Mouse (Mus musculus) frontal cortex, adult (tissue): ENCODE data around the gene Cdk14.
"Not testable (repeated sequence)": the region's sequence is repeated elsewhere in the genome, so short reads cannot be mapped to it uniquely, and the experiment has no call there.

Source experiments
- ATAC-seq: cut with Nextera tagmentation; 2 replicates; pipeline ENCODE4 v1.9.2; 2017; ENCODE audit warnings: mild to moderate bottlenecking, moderate library complexity, mixed read lengths; ENCODE audit not compliant: low TSS enrichment

Cdk14 gene

DNA sequence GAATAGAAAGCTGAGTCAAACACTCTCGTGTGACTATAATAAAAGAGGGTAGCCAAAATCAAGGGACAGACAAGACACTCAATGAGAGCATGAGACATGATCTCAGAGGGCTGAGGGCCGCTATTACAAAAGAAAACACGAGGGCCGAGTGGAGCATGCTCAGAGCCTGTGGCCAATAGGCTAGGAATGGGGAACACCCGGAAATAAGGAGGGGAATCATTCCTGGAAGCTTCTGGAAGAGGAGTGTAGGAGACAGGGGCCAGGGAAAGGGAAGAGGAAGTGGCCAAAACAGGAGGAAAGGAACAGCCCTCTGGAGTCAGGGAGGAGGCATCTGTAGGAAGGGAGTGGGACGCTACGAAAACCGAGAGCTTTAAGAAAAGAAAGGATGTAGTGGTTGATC is 52.6 kb downstream of the Cdk14 start:
- ATAC-seq = no peak

- ATAC-seq = no peak
Measured at GRCm38 (mm10) chr5:5365285-5366076, 54.6 kb downstream of the Cdk14 start.

DNA sequence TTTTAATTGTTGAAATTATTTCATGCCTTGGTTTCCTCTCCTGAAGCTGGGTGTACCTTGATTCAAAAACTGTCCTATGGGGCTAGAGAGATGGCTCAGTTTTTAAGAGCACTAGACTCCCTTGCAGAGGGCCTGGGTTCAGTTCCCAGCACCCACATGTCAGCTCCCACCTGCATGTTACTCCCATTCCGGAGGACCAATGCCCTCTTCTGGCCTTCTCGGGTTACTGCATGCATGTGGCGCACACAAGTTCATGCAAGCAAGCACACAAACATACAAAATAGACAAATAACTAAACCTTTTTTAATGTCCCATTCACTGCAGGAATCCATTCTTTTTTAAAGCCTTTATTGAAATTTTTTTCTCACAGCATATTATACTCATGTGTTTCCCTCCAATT is 58.4 kb downstream of the Cdk14 start:
- ATAC-seq = no peak

DNA sequence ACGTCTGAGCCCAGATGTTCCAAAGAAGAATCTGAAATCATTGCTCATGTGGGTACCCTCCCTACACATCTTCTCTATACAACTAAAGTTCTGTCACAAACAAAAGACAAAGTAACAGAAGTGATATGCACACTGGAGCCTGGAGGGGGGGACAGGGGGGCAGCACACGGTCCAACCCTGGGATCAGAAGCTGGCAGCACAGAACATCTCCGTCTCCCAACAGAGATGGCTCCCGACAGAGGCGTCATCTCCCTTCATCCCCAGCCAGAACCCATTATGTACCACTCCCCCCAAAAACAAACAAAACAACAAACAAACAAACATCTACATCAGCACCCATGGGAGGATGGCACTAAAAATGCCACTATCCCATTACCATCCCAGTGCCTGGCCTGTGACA is 59.8 kb downstream of the Cdk14 start:
- no peak for ATAC-seq

DNA sequence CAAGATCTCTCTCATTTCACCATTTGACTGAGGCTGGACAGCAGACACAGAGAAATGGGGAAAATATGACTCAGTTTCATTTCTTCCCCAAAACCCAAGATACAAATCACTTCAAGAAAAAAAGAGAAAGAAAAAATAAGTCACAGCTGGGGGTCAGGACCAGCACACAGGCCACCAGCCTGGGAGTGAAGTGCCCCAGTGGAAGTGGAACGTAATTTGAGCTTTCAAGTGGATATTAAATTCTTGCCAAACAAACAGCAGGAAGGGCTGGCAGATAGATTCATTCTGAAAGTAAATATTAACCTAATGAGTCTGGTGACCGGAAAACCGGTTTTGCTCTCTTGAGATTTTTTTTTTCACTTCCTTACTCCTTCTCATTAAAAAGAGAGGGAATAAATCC is 60.2 kb downstream of the Cdk14 start:
- ATAC-seq = no peak

GRCm38 (mm10) chr5:5359370-5359769 is 60.7 kb downstream of the Cdk14 start:
- ATAC-seq = no peak

- ATAC-seq = peak; percentile 64; the same call in 1 of the 2 replicates
Measured at GRCm38 (mm10) chr5:5358019-5358717, 61.9 kb downstream of the Cdk14 start.

- no peak for ATAC-seq
Measured at GRCm38 (mm10) chr5:5354684-5355368, 65.3 kb downstream of the Cdk14 start.

- no peak for ATAC-seq
Measured at GRCm38 (mm10) chr5:5353946-5354345, 66.2 kb downstream of the Cdk14 start.

DNA sequence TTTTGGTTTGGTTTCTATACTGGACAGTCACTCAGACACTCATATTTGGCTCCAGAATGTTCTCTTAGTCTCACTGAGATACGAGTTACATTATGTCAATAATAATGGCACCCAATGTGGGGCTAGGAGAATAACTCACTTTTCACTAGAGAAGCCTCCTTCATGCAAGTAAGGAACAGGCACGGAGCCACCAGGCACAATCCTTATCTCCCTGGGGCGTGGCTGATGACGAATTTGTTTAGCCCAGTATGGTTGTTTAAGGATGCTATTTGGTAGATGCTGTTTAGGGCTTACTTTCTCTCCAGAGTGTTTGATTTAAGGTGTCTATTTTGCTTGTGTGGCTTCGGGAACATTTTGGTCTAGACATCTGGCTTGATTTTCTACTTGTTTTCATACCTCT is 75.5 kb downstream of the Cdk14 start:
- ATAC-seq = no peak

DNA sequence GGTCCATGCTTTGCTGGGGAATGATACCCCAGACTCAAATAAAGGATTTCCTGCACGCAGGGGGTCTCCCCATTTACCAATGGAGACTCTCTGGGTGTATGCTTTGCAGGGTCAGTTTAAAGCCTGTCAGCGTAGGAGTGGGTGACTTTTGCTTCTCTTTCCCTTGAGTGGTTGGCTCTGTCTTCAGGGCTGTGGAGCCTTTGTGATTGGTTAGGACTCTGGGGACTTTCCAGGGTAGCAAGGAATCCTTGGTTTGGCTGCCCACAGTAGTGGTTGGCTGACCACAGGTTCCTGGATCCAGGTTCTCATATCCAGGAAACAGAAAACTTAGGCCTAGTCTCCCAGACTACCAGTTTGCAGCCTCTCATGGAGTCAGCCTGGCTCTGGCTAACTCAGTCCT is 76.4 kb downstream of the Cdk14 start:
- no peak for ATAC-seq

- no peak for ATAC-seq
Measured at GRCm38 (mm10) chr5:5343267-5343666, 76.8 kb downstream of the Cdk14 start.

GRCm38 (mm10) chr5:5342410-5343137 is 77.5 kb downstream of the Cdk14 start:
- peak; percentile 65 for ATAC-seq

GRCm38 (mm10) chr5:5341611-5342010 is 78.5 kb downstream of the Cdk14 start:
- no peak for ATAC-seq

DNA sequence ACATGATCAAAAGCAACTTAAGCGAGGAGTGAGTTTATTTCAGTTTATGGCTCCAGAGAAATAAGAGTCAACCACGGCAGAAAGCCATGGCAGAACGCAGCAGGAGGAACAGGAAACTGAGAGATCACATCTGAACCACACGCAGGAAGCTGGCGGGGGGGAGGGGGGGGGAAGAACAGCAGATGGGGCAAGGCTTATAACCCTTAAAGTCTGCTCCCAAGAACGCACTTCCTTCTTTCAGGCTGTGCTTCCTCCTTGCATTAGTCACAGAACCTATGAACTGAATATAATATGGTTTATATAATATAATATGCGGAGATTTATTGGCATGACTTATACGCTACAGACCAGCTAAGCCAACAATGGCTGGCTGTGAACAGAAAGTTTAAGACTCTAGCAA is 86.2 kb downstream of the Cdk14 start:
- ATAC-seq = no peak

DNA sequence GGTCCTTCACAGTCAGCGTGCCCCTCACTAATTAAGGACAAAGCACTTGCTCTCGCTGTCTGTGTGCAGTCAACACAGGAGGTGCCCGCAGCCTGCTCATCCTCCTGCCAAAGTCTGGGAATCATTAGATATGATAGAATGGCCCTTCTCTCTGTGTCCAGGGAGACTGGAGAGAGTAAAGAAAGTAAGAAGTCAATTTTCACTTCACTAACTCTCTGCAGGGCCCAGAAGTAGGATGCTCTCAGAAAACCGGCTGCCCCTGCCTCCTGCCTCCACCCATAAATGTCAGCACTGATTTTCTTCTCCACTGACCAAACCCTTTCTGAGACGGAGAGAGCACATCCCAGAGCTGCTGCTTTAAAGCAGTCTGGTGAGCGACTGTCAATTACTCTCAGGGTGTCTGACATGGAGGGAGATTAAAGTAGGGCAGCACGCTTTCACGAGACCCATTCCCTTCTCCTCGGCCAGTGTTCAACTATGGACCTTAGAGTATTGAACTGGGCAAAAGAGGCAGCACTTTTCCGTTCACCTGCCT is 89.1 kb downstream of the Cdk14 start:
- no peak for ATAC-seq

DNA sequence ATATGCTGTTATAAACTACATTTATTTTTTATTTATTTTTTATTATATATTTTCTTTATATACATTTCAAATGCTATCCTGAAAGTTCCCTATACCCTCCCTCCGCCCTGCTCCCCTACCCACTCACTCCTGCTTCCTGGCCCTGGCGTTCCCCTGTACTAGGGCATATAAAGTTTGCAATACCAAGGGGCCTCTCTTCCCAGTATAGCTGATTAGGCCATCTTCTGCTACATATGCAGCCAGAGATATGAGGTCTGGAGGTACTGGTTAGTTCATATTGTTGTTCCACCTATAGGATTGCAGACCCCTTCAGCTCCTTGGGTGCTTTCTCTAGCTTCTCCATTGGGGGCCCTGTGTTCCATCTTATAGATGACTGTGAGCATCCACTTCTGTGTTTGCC is 91.1 kb downstream of the Cdk14 start:
- not testable (repeated sequence) for ATAC-seq

DNA sequence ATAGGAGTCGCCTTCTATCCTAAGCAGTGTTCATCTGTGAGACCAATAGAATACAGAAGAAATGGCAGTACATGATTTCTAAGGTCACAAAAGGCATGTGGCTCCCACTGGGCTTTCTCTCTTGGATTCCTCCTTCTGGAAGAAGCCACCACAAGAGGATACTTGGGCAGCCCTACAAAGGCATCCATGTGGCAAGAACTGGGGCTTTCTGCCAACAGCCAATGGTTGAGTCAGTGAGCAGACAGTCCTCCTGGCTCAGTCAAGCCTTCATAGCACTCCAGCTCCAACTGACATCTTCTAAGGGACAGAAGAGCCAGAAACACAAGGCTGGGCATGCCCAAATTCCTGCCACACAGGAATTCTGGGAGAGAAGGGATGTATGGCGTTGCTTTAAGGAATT is 93.4 kb downstream of the Cdk14 start:
- ATAC-seq = no peak

DNA sequence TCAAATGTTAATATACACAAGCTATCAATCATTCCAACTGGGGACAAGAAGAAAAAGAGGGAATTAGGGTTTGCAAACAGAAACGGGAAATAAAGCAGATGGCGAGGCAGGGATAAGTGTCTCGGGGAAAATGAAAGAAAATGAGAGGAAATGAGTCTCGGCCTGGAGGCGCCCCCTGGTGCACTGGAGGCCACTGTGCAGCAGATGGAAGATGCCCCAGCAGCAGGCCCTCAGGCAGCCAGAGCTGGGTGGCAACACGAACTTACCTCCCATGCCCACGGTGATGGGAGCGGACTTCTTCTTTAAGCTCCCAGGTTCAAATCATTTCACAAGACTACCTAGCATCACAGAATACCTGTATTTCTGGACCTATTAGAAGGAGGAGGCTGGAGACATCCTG is 97.4 kb downstream of the Cdk14 start:
- ATAC-seq = no peak

GRCm38 (mm10) chr5:5320506-5321181 is 99.5 kb downstream of the Cdk14 start:
- no peak for ATAC-seq

DNA sequence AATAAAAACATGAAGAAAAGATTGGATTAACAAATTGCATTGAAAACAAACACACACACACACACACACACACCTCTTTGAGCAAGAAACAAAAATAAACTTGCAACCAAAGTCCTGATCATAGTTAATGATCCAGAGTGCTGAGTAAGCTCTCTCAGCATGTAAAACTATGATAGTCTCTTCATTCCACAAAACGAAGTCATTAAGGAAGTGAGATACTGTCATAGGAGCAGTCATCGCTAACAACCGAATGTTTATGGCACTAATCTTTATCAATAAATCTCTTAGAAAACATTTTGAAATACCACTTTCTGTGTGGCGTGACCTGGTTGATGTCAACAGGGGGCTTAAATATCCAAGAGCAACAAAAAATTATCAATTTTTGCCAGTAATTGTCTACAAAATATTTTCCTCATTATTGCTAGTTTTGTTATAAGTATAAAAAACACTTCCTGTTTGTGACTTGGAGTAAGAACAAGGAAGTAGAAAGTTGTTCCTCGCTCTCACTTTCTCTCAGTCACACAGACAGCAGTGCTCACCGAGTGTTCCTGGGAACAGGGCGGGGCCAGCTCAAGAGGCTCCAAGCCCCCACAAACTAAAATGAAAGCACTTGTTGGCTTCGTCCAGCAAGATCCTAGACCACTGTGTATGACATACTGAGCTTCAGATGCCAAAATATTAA is 100.1 kb downstream of the Cdk14 start:
- ATAC-seq = no peak
